27 mouse cellular contexts compared by ENCODE assay signal in genomic region chr3:120062264-120062663, GRCm38 (mm10).
"Had no signal": no experiment of that assay in that cellular context is flagged by ENCODE, and none has a peak within 500 bp of the region (broad histone marks: within the 10 kb centered on the region; RNA-seq: fewer than 3 reads in every experiment).

No protein-coding gene starts in this region.

- DNase-seq: cerebellum, adult 2 months; cerebellum, adult 8-10 months; cerebellum, adult 9-10 months; cerebellum, adult 9-11 months; cerebellum, postnatal 10 days; cerebellum, postnatal 14 days; cerebellum, postnatal 25 days; cerebellum, postnatal 36 days; embryo, embryonic 11 days; forebrain, postnatal 0 days; gastrocnemius, adult 2 months; gastrocnemius, postnatal 10 days; gastrocnemius, postnatal 14 days; gastrocnemius, postnatal 25 days; gastrocnemius, postnatal 36 days; heart, adult 18-20 months had no signal

- H3K4me1 ChIP-seq: embryonic facial prominence, embryonic 13.5 days had no signal

- H3K27me3 ChIP-seq: embryonic facial prominence, embryonic 12.5 days; embryonic facial prominence, embryonic 13.5 days; embryonic facial prominence, embryonic 15.5 days; forebrain, embryonic 12.5 days; forebrain, embryonic 13.5 days; forebrain, embryonic 15.5 days had no signal

- H3K27ac ChIP-seq: embryonic facial prominence, embryonic 10.5 days; embryonic facial prominence, embryonic 12.5 days; embryonic facial prominence, embryonic 13.5 days; embryonic facial prominence, embryonic 15.5 days; forebrain, embryonic 10.5 days; forebrain, embryonic 12.5 days; forebrain, embryonic 13.5 days; forebrain, embryonic 15.5 days; gastrocnemius, adult 2 months had no signal

- H3K36me3 ChIP-seq: embryonic facial prominence, embryonic 10.5 days; embryonic facial prominence, embryonic 12.5 days; embryonic facial prominence, embryonic 13.5 days; embryonic facial prominence, embryonic 15.5 days; forebrain, embryonic 10.5 days; forebrain, embryonic 12.5 days; forebrain, embryonic 15.5 days had no signal

- H3K4me2 ChIP-seq: embryonic facial prominence, embryonic 12.5 days; embryonic facial prominence, embryonic 13.5 days; embryonic facial prominence, embryonic 15.5 days; forebrain, embryonic 12.5 days; forebrain, embryonic 13.5 days; forebrain, embryonic 15.5 days had no signal

- H3K9ac ChIP-seq: embryonic facial prominence, embryonic 12.5 days; embryonic facial prominence, embryonic 13.5 days; embryonic facial prominence, embryonic 15.5 days; forebrain, embryonic 12.5 days; forebrain, embryonic 13.5 days; forebrain, embryonic 15.5 days; forebrain, postnatal 0 days had no signal

- ATAC-seq: forebrain, embryonic 13.5 days; forebrain, embryonic 14.5 days; forebrain, embryonic 15.5 days; forebrain, embryonic 16.5 days; forebrain, postnatal 0 days had no signal

- H3K4me3 ChIP-seq: embryonic facial prominence, embryonic 10.5 days; embryonic facial prominence, embryonic 12.5 days; embryonic facial prominence, embryonic 13.5 days; embryonic facial prominence, embryonic 15.5 days; erythroblast, embryonic 14.5 days; forebrain, embryonic 10.5 days; forebrain, embryonic 12.5 days; forebrain, embryonic 13.5 days; forebrain, embryonic 15.5 days; gastrocnemius, adult 2 months had no signal

- H3K9me3 ChIP-seq: embryonic facial prominence, embryonic 10.5 days; embryonic facial prominence, embryonic 12.5 days; embryonic facial prominence, embryonic 13.5 days; embryonic facial prominence, embryonic 15.5 days; forebrain, embryonic 10.5 days; forebrain, embryonic 12.5 days; forebrain, embryonic 13.5 days; forebrain, embryonic 15.5 days had no signal
